Mouse (Mus musculus): Measurements from ENCODE around the gene Thumpd2. TPM values are rescaled to one million over a fixed set of nuclear protein-coding genes. Genes with fewer than 3 reads are reported as not detected.

Thumpd2 gene
- polyA plus RNA-seq, 1 experiment from 2014 or later: 5.0 TPM

DNA sequence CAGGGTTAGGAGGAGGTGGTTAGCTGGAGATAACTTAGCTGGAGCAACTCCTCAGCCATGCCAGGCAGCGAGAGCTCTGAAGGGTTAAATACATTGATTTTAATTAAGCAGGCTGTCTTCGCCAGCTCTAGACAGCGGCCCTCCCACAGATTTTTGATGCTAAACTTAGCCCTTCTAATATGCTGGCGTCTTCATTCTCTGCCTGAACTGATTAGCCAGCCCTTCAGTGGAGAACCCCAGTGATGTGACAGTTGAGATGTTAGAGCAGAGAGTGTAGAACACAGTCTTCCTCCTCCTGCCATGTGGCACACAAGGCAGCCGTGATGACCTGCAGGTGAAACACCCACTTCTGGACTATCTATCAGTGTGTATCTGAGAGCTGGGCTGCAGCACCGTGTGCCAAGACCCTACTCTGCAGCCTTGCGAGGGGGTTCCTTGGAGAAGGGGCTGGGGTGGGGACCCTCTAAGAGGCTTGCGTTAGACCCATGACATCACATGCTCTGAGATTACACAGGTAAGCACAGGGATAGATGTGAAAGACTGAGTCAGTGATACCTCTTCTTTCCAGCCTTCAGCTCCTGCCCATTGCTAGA lies 73.3 kb downstream of the Thumpd2 start:
- Histone ChIP-seq H3K9ac (ENCODE audit: low read depth, low read length) (no peak overlapping the region), H3K4me3 (ENCODE audit: low read depth, low read length) (no peak overlapping the region), H3K4me2 (replicated peaks; ENCODE audit: low read depth) (no peak overlapping the region), H3K27ac (ENCODE audit: low read depth, low read length) (no peak overlapping the region), H3K36me3 (ENCODE audit: control insufficient read depth, insufficient read depth) (no peaks in the 10 kb centered on the region), H3K27me3 (replicated peaks; ENCODE audit: control insufficient read depth, insufficient read depth, low read length) (no peaks in the 10 kb centered on the region), H3K4me1 (replicated peaks; ENCODE audit: control insufficient read depth, insufficient read depth, low read length) (no peaks in the 10 kb centered on the region), H3K9me3 (ENCODE audit: control insufficient read depth) (no peaks in the 10 kb centered on the region)
- TF ChIP-seq CTCF (IDR thresholded peaks at IDR 0.05; ENCODE audit: low read depth): no peak
- 73% methylated on average over 8 of the region's 8 CpGs for WGBS
- no peak for ATAC-seq

DNA sequence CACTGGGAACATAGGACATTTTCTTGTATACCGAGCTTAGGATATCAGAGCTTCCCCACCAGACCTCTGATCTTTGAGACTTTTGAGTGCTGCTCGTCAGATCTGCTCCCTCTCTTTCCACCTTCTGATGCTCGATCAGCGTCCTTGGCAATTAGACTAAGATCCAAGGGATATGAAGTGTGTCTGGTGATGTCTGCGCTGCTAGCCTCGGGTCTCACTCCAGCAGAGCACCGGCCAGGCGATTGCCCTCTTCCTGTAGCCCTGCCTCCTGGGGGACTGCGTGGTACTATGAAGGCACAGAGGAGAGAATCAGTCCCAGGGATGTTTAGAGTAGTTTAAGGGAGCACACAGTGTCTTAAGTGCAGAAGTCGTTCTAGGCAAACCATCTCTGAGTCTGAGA lies 81.9 kb downstream of the Thumpd2 start:
- Histone ChIP-seq H3K9ac (ENCODE audit: low read depth, low read length) (no peak overlapping the region), H3K27me3 (replicated peaks; ENCODE audit: control insufficient read depth, insufficient read depth, low read length) (no peaks in the 10 kb centered on the region), H3K27ac (ENCODE audit: low read depth, low read length) (no peak overlapping the region), H3K4me2 (replicated peaks; ENCODE audit: low read depth) (no peak overlapping the region), H3K9me3 (ENCODE audit: control insufficient read depth) (no peaks in the 10 kb centered on the region), H3K36me3 (ENCODE audit: control insufficient read depth, insufficient read depth) (no peaks in the 10 kb centered on the region), H3K4me3 (ENCODE audit: low read depth, low read length) (no peak overlapping the region), H3K4me1 (replicated peaks; ENCODE audit: control insufficient read depth, insufficient read depth, low read length) (no peaks in the 10 kb centered on the region)
- TF ChIP-seq CTCF (IDR thresholded peaks at IDR 0.05; ENCODE audit: low read depth): no peak
- WGBS: 85% methylated on average over 10 of the region's 10 CpGs
- ATAC-seq: no peak

- peak; percentile 95 for TF ChIP-seq CTCF (IDR thresholded peaks at IDR 0.05; ENCODE audit: low read depth)
- no peaks in the 10 kb centered on the region for H3K4me1 ChIP-seq (replicated peaks; ENCODE audit: control insufficient read depth, insufficient read depth, low read length)
- no peak overlapping the region for H3K4me3 ChIP-seq (ENCODE audit: low read depth, low read length)
- WGBS: 16% methylated on average over 8 of the region's 8 CpGs
- H3K4me2 ChIP-seq (replicated peaks; ENCODE audit: low read depth): no peak overlapping the region
- H3K9me3 ChIP-seq (ENCODE audit: control insufficient read depth): no peaks in the 10 kb centered on the region
- H3K36me3 ChIP-seq (ENCODE audit: control insufficient read depth, insufficient read depth): no peaks in the 10 kb centered on the region
- H3K27me3 ChIP-seq (replicated peaks; ENCODE audit: control insufficient read depth, insufficient read depth, low read length): no peaks in the 10 kb centered on the region
- no peak overlapping the region for H3K9ac ChIP-seq (ENCODE audit: low read depth, low read length)
- ATAC-seq: no peak
- H3K27ac ChIP-seq (ENCODE audit: low read depth, low read length): no peak overlapping the region
Observed at GRCm38 (mm10) chr17:80982412-80982787, 82.5 kb downstream of the Thumpd2 start.

DNA sequence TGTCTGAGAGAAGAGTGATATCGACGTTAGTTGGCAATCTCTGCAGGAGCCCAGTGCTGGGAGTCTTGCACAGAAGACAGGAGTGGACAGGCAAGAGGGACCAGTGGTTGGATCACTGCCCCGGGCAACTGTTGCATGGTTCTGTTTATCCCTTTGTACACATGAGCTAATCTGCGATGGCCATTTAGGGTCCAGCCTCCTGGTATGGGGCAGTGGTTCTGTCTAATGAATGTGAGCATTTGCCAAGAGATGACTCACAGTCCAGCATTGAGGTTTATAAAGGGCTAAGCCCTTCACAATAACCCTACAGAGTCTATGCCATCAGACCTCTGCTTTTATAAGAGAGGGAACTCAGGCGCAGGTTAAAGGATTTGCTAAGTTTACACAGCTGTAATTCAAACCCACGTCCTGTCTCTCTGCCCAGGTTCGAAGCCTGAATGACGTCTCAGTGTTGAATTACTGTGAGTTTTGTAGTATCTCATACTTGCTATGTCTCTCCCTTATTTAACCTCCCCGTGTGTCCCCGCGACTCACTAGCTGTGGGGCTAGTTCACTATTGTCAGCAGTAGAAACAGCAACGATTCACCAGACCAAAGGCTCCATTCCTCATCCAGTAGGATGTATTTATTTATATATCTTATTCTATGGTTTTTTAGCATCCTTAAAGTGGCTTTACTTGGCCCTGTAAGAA lies 83.0 kb downstream of the Thumpd2 start:
- TF ChIP-seq CTCF (IDR thresholded peaks at IDR 0.05; ENCODE audit: low read depth): no peak
- WGBS: 53% methylated on average over 12 of the region's 12 CpGs
- no peaks in the 10 kb centered on the region for H3K4me1 ChIP-seq (replicated peaks; ENCODE audit: control insufficient read depth, insufficient read depth, low read length)
- no peaks in the 10 kb centered on the region for H3K9me3 ChIP-seq (ENCODE audit: control insufficient read depth)
- ATAC-seq: no peak
- no peaks in the 10 kb centered on the region for H3K27me3 ChIP-seq (replicated peaks; ENCODE audit: control insufficient read depth, insufficient read depth, low read length)
- H3K4me3 ChIP-seq (ENCODE audit: low read depth, low read length): no peak overlapping the region
- no peaks in the 10 kb centered on the region for H3K36me3 ChIP-seq (ENCODE audit: control insufficient read depth, insufficient read depth)
- H3K27ac ChIP-seq (ENCODE audit: low read depth, low read length): no peak overlapping the region
- H3K9ac ChIP-seq (ENCODE audit: low read depth, low read length): no peak overlapping the region
- no peak overlapping the region for H3K4me2 ChIP-seq (replicated peaks; ENCODE audit: low read depth)

DNA sequence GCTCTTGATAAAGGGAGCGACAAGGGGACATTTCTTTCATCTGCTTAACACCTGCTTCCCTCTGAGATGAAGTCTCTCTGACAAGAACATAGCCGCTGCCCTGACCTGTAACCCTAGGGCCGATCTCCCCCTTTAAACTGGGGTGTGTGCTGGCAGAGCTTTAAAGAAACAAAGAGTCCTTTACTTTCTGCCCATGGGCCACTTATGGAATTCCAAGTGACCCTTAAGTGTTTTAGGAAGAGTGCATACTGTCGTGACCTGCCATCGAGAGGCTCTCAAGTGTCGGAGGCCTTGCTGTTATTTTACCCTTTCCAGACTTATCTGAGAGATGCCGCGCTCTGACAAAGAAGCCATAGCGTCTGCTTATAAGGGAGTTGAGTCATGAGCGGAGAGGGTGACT lies 84.8 kb downstream of the Thumpd2 start:
- H3K9ac ChIP-seq (ENCODE audit: low read depth, low read length): no peak overlapping the region
- ATAC-seq: no peak
- no peak overlapping the region for H3K4me2 ChIP-seq (replicated peaks; ENCODE audit: low read depth)
- no peak overlapping the region for H3K4me3 ChIP-seq (ENCODE audit: low read depth, low read length)
- 84% methylated on average over 10 of the region's 10 CpGs for WGBS
- H3K36me3 ChIP-seq (ENCODE audit: control insufficient read depth, insufficient read depth): no peaks in the 10 kb centered on the region
- H3K4me1 ChIP-seq (replicated peaks; ENCODE audit: control insufficient read depth, insufficient read depth, low read length): no peaks in the 10 kb centered on the region
- no peak overlapping the region for H3K27ac ChIP-seq (ENCODE audit: low read depth, low read length)
- TF ChIP-seq CTCF (IDR thresholded peaks at IDR 0.05; ENCODE audit: low read depth): no peak
- no peaks in the 10 kb centered on the region for H3K9me3 ChIP-seq (ENCODE audit: control insufficient read depth)
- no peaks in the 10 kb centered on the region for H3K27me3 ChIP-seq (replicated peaks; ENCODE audit: control insufficient read depth, insufficient read depth, low read length)

DNA sequence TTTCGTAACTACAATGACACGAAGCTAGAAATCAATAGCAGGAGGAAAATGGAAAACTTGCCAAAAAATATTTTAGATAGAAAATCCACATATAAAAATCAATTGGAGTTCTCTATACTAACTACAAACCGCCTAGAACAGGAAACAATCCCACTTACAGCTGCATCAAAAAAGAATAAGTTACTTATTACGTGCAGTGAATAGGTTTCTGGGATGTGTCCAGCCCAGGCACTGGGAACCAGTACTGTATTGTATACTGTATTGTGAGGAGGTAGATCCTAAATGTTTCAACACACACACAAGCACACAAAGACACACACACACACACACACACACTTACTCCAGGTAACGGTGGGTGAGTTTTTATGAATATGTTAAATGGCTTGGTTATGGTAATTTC lies 87.6 kb downstream of the Thumpd2 start:
- Histone ChIP-seq H3K4me3 (ENCODE audit: low read depth, low read length) (no peak overlapping the region), H3K36me3 (ENCODE audit: control insufficient read depth, insufficient read depth) (no peaks in the 10 kb centered on the region), H3K4me1 (replicated peaks; ENCODE audit: control insufficient read depth, insufficient read depth, low read length) (no peaks in the 10 kb centered on the region), H3K9ac (ENCODE audit: low read depth, low read length) (no peak overlapping the region), H3K9me3 (ENCODE audit: control insufficient read depth) (no peaks in the 10 kb centered on the region), H3K27me3 (replicated peaks; ENCODE audit: control insufficient read depth, insufficient read depth, low read length) (no peaks in the 10 kb centered on the region), H3K27ac (ENCODE audit: low read depth, low read length) (no peak overlapping the region), H3K4me2 (replicated peaks; ENCODE audit: low read depth) (no peak overlapping the region)
- TF ChIP-seq CTCF (IDR thresholded peaks at IDR 0.05; ENCODE audit: low read depth): no peak
- WGBS: 63% methylated on average over 5 of the region's 5 CpGs
- ATAC-seq: no peak

Other genes starting within 250 kb of the Thumpd2 start
- 3.6 and 4.1 TPM in 2 replicates for gene Tmem178, start 120.5 kb downstream of the Thumpd2 start, polyA plus RNA-seq (2015; fragmentation: Nextera tagmentation; extraction: Ambion mirVana)